ENCODE assay signal across 7 mouse cellular contexts in the genomic region with DNA sequence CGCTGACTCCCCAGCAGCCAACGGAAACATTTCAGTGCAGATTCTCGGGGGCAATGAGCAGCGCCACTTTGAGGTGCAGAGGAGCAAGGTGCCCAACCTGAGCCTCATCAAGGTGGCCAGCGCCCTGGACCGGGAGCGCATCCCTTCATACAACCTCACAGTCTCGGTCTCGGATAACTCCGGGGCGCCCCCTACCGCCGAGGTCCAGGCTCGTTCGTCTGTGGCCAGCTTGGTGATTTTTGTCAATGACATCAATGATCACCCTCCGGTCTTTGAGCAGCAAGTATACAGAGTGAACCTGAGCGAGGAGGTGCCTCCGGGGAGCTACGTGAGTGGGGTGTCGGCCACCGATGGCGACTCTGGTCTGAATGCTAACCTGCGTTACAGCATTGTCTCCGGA. TPM values are rescaled to one million over a fixed set of nuclear protein-coding genes. Genes with fewer than 3 reads are reported as not detected.
DNase-seq lines count a peak whose midpoint lies in the region; ATAC-seq and TF ChIP-seq lines count a peak whose summit lies in the region.

No protein-coding gene starts in this region.

- H3K9ac ChIP-seq in hindbrain, embryonic 15.5 days, result peak overlapping the region; percentile 86

- H3K4me1 ChIP-seq in hindbrain, embryonic 15.5 days (replicated peaks), result peaks cover 45% of the 10 kb centered on the region

- peak; percentile 71 for TF ChIP-seq CTCF in gastrocnemius, adult 2 months (IDR thresholded peaks at IDR 0.05)

- H3K36me3 ChIP-seq in hindbrain, embryonic 15.5 days, result peaks cover 7% of the 10 kb centered on the region

- peak overlapping the region; percentile 88 for H3K4me2 ChIP-seq in hindbrain, embryonic 15.5 days

- intact Hi-C loops in gastrocnemius, adult 2 months (cut with DNase I), result loop anchor here (5.0 to 10.0 kb wide), 3 partner anchors 69 to 817 kb away; no protein-coding TSS in a partner anchor

- ATAC-seq in hindbrain, embryonic 15.5 days (ENCODE audit: low FRiP score, low read depth), result peak; percentile 12; the same call in 1 of the 2 replicates

- no peaks in the 10 kb centered on the region for H3K9me3 ChIP-seq in hindbrain, embryonic 15.5 days

- peak overlapping the region; percentile 96 for H3K4me3 ChIP-seq in gastrocnemius, adult 2 months
- H3K4me3 ChIP-seq in hindbrain, embryonic 15.5 days, result peak overlapping the region; percentile 61

- H3K27me3 ChIP-seq in hindbrain, embryonic 15.5 days, result no peaks in the 10 kb centered on the region

- DNase-seq in adrenal gland, postnatal 10 days, result peak; percentile 88
- DNase-seq in cerebellum, postnatal 36 days, result peak; percentile 80 to 81
- DNase-seq in gastrocnemius, adult 2 months, result peak; percentile 75
- DNase-seq in left cerebral cortex, adult 8-10 months (ENCODE audit: low spot score in 2 of 2), result peak; percentile 75 to 86
- peak; percentile 63 to 75 for DNase-seq in lung, postnatal 4 days
- peak; percentile 92 for DNase-seq in right cerebral cortex, postnatal 4 days

- 11% methylated on average over 24 of the region's 24 CpGs for WGBS in hindbrain, embryonic 15.5 days

- H3K27ac ChIP-seq in gastrocnemius, adult 2 months, result peak overlapping the region; percentile 84
- H3K27ac ChIP-seq in hindbrain, embryonic 15.5 days (replicated peaks), result peak overlapping the region; percentile 94

RNA-seq across cellular contexts. Expression of a gene that starts 1.4 kb away (rescaled TPM):
- 10 to 100 TPM; 15.7 to 24.8 TPM for total RNA-seq in adrenal gland, postnatal 10 days (2021)
- total RNA-seq in gastrocnemius, adult 2 months (2021), result 1 to 10 TPM; 2.0 to 3.6 TPM
- 9.0 and 9.2 TPM in 2 replicates for polyA plus RNA-seq in hindbrain, embryonic 15.5 days (2015; fragmentation: Nextera tagmentation; extraction: Ambion mirVana)
- total RNA-seq in left cerebral cortex, adult 8-10 months (2022), result 10 to 100 TPM in 1 of 4 experiments, 1 to 10 TPM in 3; 8.6 to 12.3 (median 9.5) TPM

Comparison
In these comparisons a context has a peak if more than half of its experiments do, and no peak if none do; other contexts are left out.
1. Peak in every context shown above with its lines: DNase-seq, ATAC-seq, H3K4me3 ChIP-seq and H3K27ac ChIP-seq.